Mouse (Mus musculus) midbrain, postnatal 0 days (tissue): ENCODE data around the gene C2cd4c. TPM values are rescaled to one million over a fixed set of nuclear protein-coding genes. Genes with fewer than 3 reads are reported as not detected.

ENCODE experiments used
- ATAC-seq: fragments of 200-750 bp; cut with Nextera tagmentation; 2 replicates; pipeline ENCODE4 v1.8.0; 2017; ENCODE audit warnings: moderate number of reproducible peaks, mild to moderate bottlenecking, moderate TSS enrichment, moderate library complexity; ENCODE audit not compliant: low FRiP score
- DNase-seq: peaks from one replicate; pipeline ENCODE4 v3.0.0-alpha.2; 2015; ENCODE audit warnings: low spot score
- H3K27ac ChIP-seq: fragments of 300-500 bp; sonication (generic); 2 replicates; pipeline ENCODE4 v1.5.1; 2014; ENCODE audit warnings: low read depth, mild to moderate bottlenecking, low read length, mixed read lengths
- H3K27me3 ChIP-seq: fragments of 300-500 bp; sonication (generic); 2 replicates; pipeline ENCODE4 v1.6.1; 2014; ENCODE audit warnings: low read length, control low read depth, mixed read lengths; ENCODE audit not compliant: insufficient read depth
- H3K36me3 ChIP-seq: fragments of 300-500 bp; sonication (generic); 2 replicates; pipeline ENCODE4 v1.6.1; 2014; ENCODE audit warnings: low read length, control low read depth, mixed read lengths; ENCODE audit not compliant: insufficient read depth
- H3K4me1 ChIP-seq: fragments of 300-500 bp; sonication (generic); 2 replicates; pipeline ENCODE4 v1.6.1; 2014; ENCODE audit warnings: mild to moderate bottlenecking, control low read depth, antibody characterized with exemption, low read length, mixed read lengths; ENCODE audit not compliant: insufficient read depth
- H3K4me2 ChIP-seq: fragments of 300-500 bp; sonication (generic); 2 replicates; pipeline ENCODE4 v1.6.1; 2014; ENCODE audit warnings: low read depth, mild to moderate bottlenecking, low read length, mixed read lengths; ENCODE audit not compliant: poor library complexity, severe bottlenecking
- H3K4me3 ChIP-seq: fragments of 300-500 bp; sonication (generic); 2 replicates; pipeline ENCODE4 v1.5.1; 2014; ENCODE audit warnings: low read depth, mild to moderate bottlenecking, low read length, moderate library complexity
- H3K9ac ChIP-seq: fragments of 300-500 bp; sonication (generic); replicated peaks from 2 replicates; pipeline ENCODE4 v1.6.1; 2014; ENCODE audit warnings: mild to moderate bottlenecking, low read length, moderate library complexity, mixed read lengths; ENCODE audit not compliant: poor library complexity, severe bottlenecking
- H3K9me3 ChIP-seq: fragments of 300-500 bp; sonication (generic); 2 replicates; pipeline ENCODE4 v1.6.1; 2016; ENCODE audit warnings: low read length, control low read depth
- CTCF ChIP-seq: IDR thresholded peaks from 2 replicates; pipeline ENCODE4 v1.5.1; 2016; ENCODE audit warnings: antibody characterized with exemption, mild to moderate bottlenecking
- WGBS: fragments of 180-500 bp; shearing (Covaris S2); extraction: QIAGEN DNeasy Blood & Tissue Kit; methylation state at CpG from one replicate; pipeline ENCODE4 v1.1.7; 2014; 5-methylcytosine and 5-hydroxymethylcytosine counted together
- polyA plus RNA-seq: library from polyadenylated mRNA; unstranded; fragments of >200 nt; fragmentation: Nextera tagmentation; extraction: Ambion mirVana; gene quantifications from 2 replicates; pipeline ENCODE4 v1.2.1, GENCODE M21; 2015
- total RNA-seq: library from RNA; depleted of rRNA; stranded (reverse); fragments of >200 nt; gene quantifications from 2 replicates; pipeline ENCODE4 v1.2.3, GENCODE M21; 2014

C2cd4c gene
- total and polyA plus RNA-seq, 2 experiments from 2014 or later: 1.7 to 43.6 TPM

GRCm38 (mm10) chr10:79594111-79594510 lies 19.7 kb downstream of the C2cd4c start:
- Histone ChIP-seq H3K27me3 (no peaks in the 10 kb centered on the region), H3K9ac (no peak overlapping the region), H3K4me2 (no peak overlapping the region), H3K9me3 (no peaks in the 10 kb centered on the region), H3K4me3 (no peak overlapping the region), H3K36me3 (no peaks in the 10 kb centered on the region), H3K27ac (no peak overlapping the region), H3K4me1 (no peaks in the 10 kb centered on the region)
- DNase-seq (no peak), ATAC-seq (no peak)
- TF ChIP-seq CTCF: no peak
- WGBS: 64% methylated on average over 6 of the region's 6 CpGs

GRCm38 (mm10) chr10:79590702-79591101 lies 23.1 kb downstream of the C2cd4c start:
- H3K9ac ChIP-seq: no peak overlapping the region
- no peak overlapping the region for H3K27ac ChIP-seq
- H3K4me3 ChIP-seq: no peak overlapping the region
- no peaks in the 10 kb centered on the region for H3K27me3 ChIP-seq
- H3K4me1 ChIP-seq: no peaks in the 10 kb centered on the region
- no peak overlapping the region for H3K4me2 ChIP-seq
- 93% methylated on average over 1 of the region's 1 CpGs for WGBS
- no peak for TF ChIP-seq CTCF
- H3K36me3 ChIP-seq: no peaks in the 10 kb centered on the region
- ATAC-seq (no peak), DNase-seq (no peak)
- H3K9me3 ChIP-seq: no peaks in the 10 kb centered on the region

GRCm38 (mm10) chr10:79587752-79588126 lies 26.1 kb downstream of the C2cd4c start:
- TF ChIP-seq CTCF: no peak
- no peak for ATAC-seq
- Histone ChIP-seq H3K4me3 (no peak overlapping the region), H3K4me1 (no peaks in the 10 kb centered on the region), H3K36me3 (no peaks in the 10 kb centered on the region), H3K27ac (no peak overlapping the region), H3K9me3 (no peaks in the 10 kb centered on the region), H3K4me2 (no peak overlapping the region), H3K27me3 (no peaks in the 10 kb centered on the region), H3K9ac (no peak overlapping the region)
- DNase-seq: no peak
- WGBS: 69% methylated on average over 4 of the region's 4 CpGs

GRCm38 (mm10) chr10:79587061-79587751 lies 26.6 kb downstream of the C2cd4c start, which contains the start of gene Theg:
Theg (minus strand) TSS chr10:79587331.
- H3K4me1 ChIP-seq: no peaks in the 10 kb centered on the region
- no peak within 1 kb of the TSS for H3K9ac ChIP-seq
- ATAC-seq (no peak), DNase-seq (no peak)
- H3K4me2 ChIP-seq: no peak within 1 kb of the TSS
- no peaks in the 10 kb centered on the region for H3K36me3 ChIP-seq
- H3K27ac ChIP-seq: no peak within 1 kb of the TSS
- 81% methylated on average over 5 of the region's 5 CpGs for WGBS
- no peaks in the 10 kb centered on the region for H3K27me3 ChIP-seq
- TF ChIP-seq CTCF: no peak
- H3K4me3 ChIP-seq: no peak within 1 kb of the TSS
- no peaks in the 10 kb centered on the region for H3K9me3 ChIP-seq

GRCm38 (mm10) chr10:79586243-79586642 lies 27.6 kb downstream of the C2cd4c start:
- Histone ChIP-seq H3K9me3 (no peaks in the 10 kb centered on the region), H3K4me3 (no peak overlapping the region), H3K4me2 (no peak overlapping the region), H3K4me1 (no peaks in the 10 kb centered on the region), H3K27me3 (no peaks in the 10 kb centered on the region), H3K36me3 (no peaks in the 10 kb centered on the region), H3K9ac (no peak overlapping the region), H3K27ac (no peak overlapping the region)
- no peak for DNase-seq
- WGBS: 75% methylated on average over 8 of the region's 8 CpGs
- ATAC-seq: no peak
- TF ChIP-seq CTCF: no peak

GRCm38 (mm10) chr10:79585723-79586122 lies 28.1 kb downstream of the C2cd4c start:
- Histone ChIP-seq H3K27me3 (no peaks in the 10 kb centered on the region), H3K9me3 (no peaks in the 10 kb centered on the region), H3K9ac (no peak overlapping the region), H3K27ac (no peak overlapping the region), H3K36me3 (no peaks in the 10 kb centered on the region), H3K4me1 (no peaks in the 10 kb centered on the region), H3K4me3 (no peak overlapping the region), H3K4me2 (no peak overlapping the region)
- no peak for ATAC-seq
- WGBS: 95% methylated on average over 5 of the region's 5 CpGs
- no peak for DNase-seq
- TF ChIP-seq CTCF: no peak
